Mouse (Mus musculus): ENCODE measurements at regions not wholly inside any gene's neighbourhood (a gene's known extent, or its start where the extent isn't known, plus 50 kb on each side); places are given as distances from the start of the nearest gene placed in this dataset.
A peak's percentile ranks its signal among the peaks of the same experiment; 100 is the strongest.

- Histone ChIP-seq H3K9ac (ENCODE audit: low read length) (no peak overlapping the region), H3K9me3 (ENCODE audit: control insufficient read depth, low read length) (no peaks in the 10 kb centered on the region), H3K4me1 (replicated peaks; ENCODE audit: control insufficient read depth, insufficient read depth, low read length) (no peaks in the 10 kb centered on the region), H3K4me2 (ENCODE audit: low read length) (no peak overlapping the region), H3K36me3 (ENCODE audit: control insufficient read depth, insufficient read depth, low read length) (no peaks in the 10 kb centered on the region), H3K27me3 (replicated peaks; ENCODE audit: control insufficient read depth, insufficient read depth, low read length) (no peaks in the 10 kb centered on the region), H3K27ac (ENCODE audit: low read depth) (no peak overlapping the region), H3K4me3 (ENCODE audit: low read depth, low read length) (no peak overlapping the region)
- DNase-seq (ENCODE audit: low spot score) = no peak
- ATAC-seq (replicated peaks; ENCODE audit: low FRiP score, low TSS enrichment, low read depth) = no peak
- WGBS = 76% methylated on average over 5 of the region's 5 CpGs
Observed at GRCm38 (mm10) chr14:8946851-8947625, 281.0 kb upstream of the 4930452B06Rik start.

GRCm38 (mm10) chr14:8935121-8935520 is 269.1 kb upstream of the 4930452B06Rik start:
- Histone ChIP-seq H3K9ac (ENCODE audit: low read length) (no peak overlapping the region), H3K36me3 (ENCODE audit: control insufficient read depth, insufficient read depth, low read length) (no peaks in the 10 kb centered on the region), H3K4me3 (ENCODE audit: low read depth, low read length) (no peak overlapping the region), H3K9me3 (ENCODE audit: control insufficient read depth, low read length) (no peaks in the 10 kb centered on the region), H3K4me1 (replicated peaks; ENCODE audit: control insufficient read depth, insufficient read depth, low read length) (no peaks in the 10 kb centered on the region), H3K27ac (ENCODE audit: low read depth) (no peak overlapping the region), H3K27me3 (replicated peaks; ENCODE audit: control insufficient read depth, insufficient read depth, low read length) (no peaks in the 10 kb centered on the region), H3K4me2 (ENCODE audit: low read length) (no peak overlapping the region)
- 25% methylated on average over 5 of the region's 5 CpGs for WGBS
- DNase-seq (ENCODE audit: low spot score) (peak; percentile 53), ATAC-seq (replicated peaks; ENCODE audit: low FRiP score, low TSS enrichment, low read depth) (no peak)

Data from intestine, embryonic 14.5 days (tissue).